Mouse (Mus musculus): ENCODE data around the gene Vim. TPM values are rescaled to one million over a fixed set of nuclear protein-coding genes. Genes with fewer than 3 reads are reported as not detected.

The Vim gene
- 1,011 and 1,056 TPM in 2 replicates for polyA plus RNA-seq (2016; fragmentation: Nextera tagmentation; extraction: Ambion mirVana)

DNA sequence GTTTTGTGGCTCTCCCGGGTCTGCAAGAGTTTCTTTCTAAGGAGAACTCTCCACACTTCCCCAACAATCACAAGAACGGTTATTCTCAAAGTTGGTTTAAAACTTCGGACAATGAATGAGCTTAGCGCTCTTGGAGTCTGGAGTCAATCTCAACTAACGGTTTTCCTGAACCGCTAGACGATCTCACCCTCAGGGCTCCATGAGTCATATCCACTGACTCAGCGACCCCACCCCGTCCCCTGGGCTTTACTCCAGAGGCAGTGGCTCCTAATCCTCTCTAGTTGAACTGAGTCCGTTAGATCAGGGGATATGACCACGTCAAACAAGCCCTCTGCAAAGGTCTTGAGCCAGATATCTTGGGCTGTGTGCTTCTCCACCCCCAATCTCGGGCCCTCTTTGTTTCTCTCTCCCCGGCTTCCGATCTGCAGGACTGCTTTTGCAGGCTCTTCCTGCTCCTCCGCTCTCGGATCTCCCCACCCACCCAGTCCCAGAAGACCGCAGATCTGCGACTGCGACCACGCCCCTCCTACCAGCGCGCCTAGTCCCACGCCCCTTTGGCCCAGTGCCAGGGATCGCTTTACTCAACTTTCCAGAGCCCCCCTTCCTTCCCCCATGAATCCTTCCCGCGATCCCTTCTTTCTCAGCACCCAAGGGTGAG lies at the start of gene Vim:
Vim (plus strand) TSS at position 520 of the 658 bp plus-strand sequence.
- 0% methylated on average over 26 of the region's 26 CpGs for whole genome bisulfite sequencing
- H3K4me1 ChIP-seq: peaks cover 20% of the 10 kb centered on the region
- H3K9me3 ChIP-seq (replicated peaks): no peaks in the 10 kb centered on the region
- peaks cover 12% of the 10 kb centered on the region for H3K36me3 ChIP-seq
- H3K27ac ChIP-seq: peak within 1 kb of the TSS; percentile 93
- peak; percentile 92 for ATAC-seq (ENCODE audit: low FRiP score)
- H3K4me3 ChIP-seq: peak within 1 kb of the TSS; percentile 86
- H3K9ac ChIP-seq: peak within 1 kb of the TSS; percentile 89
- peak within 1 kb of the TSS; percentile 69 for H3K4me2 ChIP-seq (replicated peaks)
- H3K27me3 ChIP-seq: no peaks in the 10 kb centered on the region

GRCm38 (mm10) chr2:13526205-13526604 lies 47.5 kb upstream of the Vim start:
- 92% methylated on average over 2 of the region's 2 CpGs for WGBS
- Histone ChIP-seq H3K9ac (no peak overlapping the region), H3K36me3 (no peaks in the 10 kb centered on the region), H3K9me3 (replicated peaks) (no peaks in the 10 kb centered on the region), H3K27me3 (no peaks in the 10 kb centered on the region), H3K4me3 (no peak overlapping the region), H3K27ac (no peak overlapping the region), H3K4me1 (peaks cover 2% of the 10 kb centered on the region; the same call in 1 of the 2 replicates), H3K4me2 (replicated peaks) (no peak overlapping the region)
- no peak for ATAC-seq (ENCODE audit: low FRiP score)

GRCm38 (mm10) chr2:13527125-13527524 lies 46.6 kb upstream of the Vim start:
- Histone ChIP-seq H3K4me2 (replicated peaks) (no peak overlapping the region), H3K9ac (no peak overlapping the region), H3K36me3 (no peaks in the 10 kb centered on the region), H3K9me3 (replicated peaks) (no peaks in the 10 kb centered on the region), H3K27ac (no peak overlapping the region), H3K27me3 (no peaks in the 10 kb centered on the region), H3K4me3 (no peak overlapping the region), H3K4me1 (peaks cover 2% of the 10 kb centered on the region; the same call in 1 of the 2 replicates)
- ATAC-seq (ENCODE audit: low FRiP score): 0 out of 2 replicates have a peak, but pooled peaks have one; percentile 29
- 41% methylated on average over 2 of the region's 2 CpGs for WGBS

DNA sequence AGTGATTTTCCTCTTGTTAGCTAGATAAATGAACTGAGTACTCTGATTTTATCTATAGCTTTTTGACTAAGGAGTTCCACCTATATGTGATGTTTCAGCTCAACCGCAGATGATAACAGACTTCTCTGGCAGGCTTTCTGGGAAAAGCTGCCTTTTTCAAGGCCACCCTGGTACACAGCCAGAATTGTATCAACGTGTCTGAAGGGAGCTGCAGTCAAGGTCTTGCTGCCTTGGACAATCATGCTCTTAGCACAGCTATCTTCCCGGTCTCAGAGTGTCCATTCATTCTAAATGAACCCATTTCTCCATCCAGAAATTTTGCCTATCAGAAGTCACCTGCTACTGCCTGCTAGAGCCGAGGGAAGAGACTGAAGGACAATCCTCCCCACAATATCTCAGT lies 46.2 kb upstream of the Vim start:
- H3K27me3 ChIP-seq: no peaks in the 10 kb centered on the region
- no peak for ATAC-seq (ENCODE audit: low FRiP score)
- H3K36me3 ChIP-seq: no peaks in the 10 kb centered on the region
- H3K4me3 ChIP-seq: no peak overlapping the region
- H3K4me1 ChIP-seq: no peaks in the 10 kb centered on the region
- no peaks in the 10 kb centered on the region for H3K9me3 ChIP-seq (replicated peaks)
- WGBS: 76% methylated on average over 4 of the region's 4 CpGs
- no peak overlapping the region for H3K9ac ChIP-seq
- H3K4me2 ChIP-seq (replicated peaks): no peak overlapping the region
- H3K27ac ChIP-seq: no peak overlapping the region

GRCm38 (mm10) chr2:13529253-13529933 lies 44.3 kb upstream of the Vim start:
- Histone ChIP-seq H3K36me3 (no peaks in the 10 kb centered on the region), H3K4me1 (no peaks in the 10 kb centered on the region), H3K4me3 (no peak overlapping the region), H3K27me3 (no peaks in the 10 kb centered on the region), H3K9ac (no peak overlapping the region), H3K9me3 (replicated peaks) (no peaks in the 10 kb centered on the region), H3K27ac (no peak overlapping the region), H3K4me2 (replicated peaks) (no peak overlapping the region)
- WGBS: 92% methylated on average over 3 of the region's 3 CpGs
- ATAC-seq (ENCODE audit: low FRiP score): no peak

- 91% methylated on average over 6 of the region's 6 CpGs for WGBS
- H3K36me3 ChIP-seq: no peaks in the 10 kb centered on the region
- no peak for ATAC-seq (ENCODE audit: low FRiP score)
Observed at GRCm38 (mm10) chr2:13530639-13531038, 43.1 kb upstream of the Vim start.

GRCm38 (mm10) chr2:13536747-13537146 lies 37.0 kb upstream of the Vim start:
- Histone ChIP-seq H3K9ac (no peak overlapping the region), H3K4me2 (replicated peaks) (no peak overlapping the region), H3K4me3 (no peak overlapping the region), H3K9me3 (replicated peaks) (no peaks in the 10 kb centered on the region), H3K4me1 (no peaks in the 10 kb centered on the region), H3K36me3 (no peaks in the 10 kb centered on the region), H3K27me3 (no peaks in the 10 kb centered on the region), H3K27ac (no peak overlapping the region)
- ATAC-seq (ENCODE audit: low FRiP score): no peak

More at GRCm38 (mm10) chr2:13530639-13531038, 43.1 kb upstream of the Vim start:
- no peaks in the 10 kb centered on the region for H3K4me1 ChIP-seq
- H3K4me2 ChIP-seq (replicated peaks): no peak overlapping the region
- H3K4me3 ChIP-seq: no peak overlapping the region
- H3K9ac ChIP-seq: no peak overlapping the region
- H3K27me3 ChIP-seq: no peaks in the 10 kb centered on the region
- no peak overlapping the region for H3K27ac ChIP-seq
- no peaks in the 10 kb centered on the region for H3K9me3 ChIP-seq (replicated peaks)

- Histone ChIP-seq H3K9ac (no peak overlapping the region), H3K36me3 (no peaks in the 10 kb centered on the region), H3K4me3 (no peak overlapping the region), H3K9me3 (replicated peaks) (no peaks in the 10 kb centered on the region), H3K4me1 (no peaks in the 10 kb centered on the region), H3K4me2 (replicated peaks) (no peak overlapping the region), H3K27ac (no peak overlapping the region), H3K27me3 (no peaks in the 10 kb centered on the region)
- 17% methylated on average over 2 of the region's 2 CpGs for whole genome bisulfite sequencing
- ATAC-seq (ENCODE audit: low FRiP score): no peak
Observed at GRCm38 (mm10) chr2:13537733-13538132, 36.0 kb upstream of the Vim start.

- no peak overlapping the region for H3K4me2 ChIP-seq (replicated peaks)
- no peak overlapping the region for H3K9ac ChIP-seq
- no peak for ATAC-seq (ENCODE audit: low FRiP score)
- H3K9me3 ChIP-seq (replicated peaks): no peaks in the 10 kb centered on the region
- H3K27me3 ChIP-seq: no peaks in the 10 kb centered on the region
- H3K27ac ChIP-seq: no peak overlapping the region
- H3K36me3 ChIP-seq: no peaks in the 10 kb centered on the region
- no peaks in the 10 kb centered on the region for H3K4me1 ChIP-seq
- WGBS: 74% methylated on average over 2 of the region's 2 CpGs
- H3K4me3 ChIP-seq: no peak overlapping the region
Observed at GRCm38 (mm10) chr2:13538258-13538657, 35.5 kb upstream of the Vim start.

GRCm38 (mm10) chr2:13538704-13539377 lies 34.9 kb upstream of the Vim start:
- peaks cover 2% of the 10 kb centered on the region; the same call in 1 of the 2 replicates for H3K4me1 ChIP-seq
- WGBS: 76% methylated on average over 6 of the region's 6 CpGs
- no peaks in the 10 kb centered on the region for H3K36me3 ChIP-seq
- ATAC-seq (ENCODE audit: low FRiP score): no peak
- no peak overlapping the region for H3K9ac ChIP-seq
- H3K27me3 ChIP-seq: no peaks in the 10 kb centered on the region
- no peak overlapping the region for H3K27ac ChIP-seq
- H3K4me3 ChIP-seq: no peak overlapping the region
- no peak overlapping the region for H3K4me2 ChIP-seq (replicated peaks)
- no peaks in the 10 kb centered on the region for H3K9me3 ChIP-seq (replicated peaks)

DNA sequence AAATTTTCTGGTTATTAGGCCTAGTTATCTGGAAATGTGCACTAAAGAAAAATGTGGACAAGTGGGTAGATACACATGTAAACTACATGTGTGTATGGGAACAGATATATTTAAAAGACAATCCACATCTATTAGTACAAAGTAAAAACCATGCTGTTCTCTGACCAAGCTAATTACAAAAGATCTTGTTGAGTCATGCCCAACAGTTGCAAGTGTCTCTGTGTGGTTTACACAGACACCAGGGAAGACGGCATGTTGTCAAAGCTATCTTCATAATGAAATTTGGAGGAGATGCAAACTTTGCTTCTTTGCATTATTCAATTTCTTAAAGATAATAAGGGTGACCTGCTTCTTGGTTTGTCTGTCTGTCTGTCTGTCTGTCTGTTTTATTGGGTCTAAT lies 33.9 kb upstream of the Vim start:
- no peak overlapping the region for H3K27ac ChIP-seq
- no peak overlapping the region for H3K9ac ChIP-seq
- peaks cover 7% of the 10 kb centered on the region; the same call in 1 of the 2 replicates for H3K4me1 ChIP-seq
- WGBS: 84% methylated on average over 1 of the region's 1 CpGs
- no peak for ATAC-seq (ENCODE audit: low FRiP score)
- no peaks in the 10 kb centered on the region for H3K9me3 ChIP-seq (replicated peaks)
- H3K27me3 ChIP-seq: no peaks in the 10 kb centered on the region
- no peak overlapping the region for H3K4me2 ChIP-seq (replicated peaks)
- H3K4me3 ChIP-seq: no peak overlapping the region
- no peaks in the 10 kb centered on the region for H3K36me3 ChIP-seq

DNA sequence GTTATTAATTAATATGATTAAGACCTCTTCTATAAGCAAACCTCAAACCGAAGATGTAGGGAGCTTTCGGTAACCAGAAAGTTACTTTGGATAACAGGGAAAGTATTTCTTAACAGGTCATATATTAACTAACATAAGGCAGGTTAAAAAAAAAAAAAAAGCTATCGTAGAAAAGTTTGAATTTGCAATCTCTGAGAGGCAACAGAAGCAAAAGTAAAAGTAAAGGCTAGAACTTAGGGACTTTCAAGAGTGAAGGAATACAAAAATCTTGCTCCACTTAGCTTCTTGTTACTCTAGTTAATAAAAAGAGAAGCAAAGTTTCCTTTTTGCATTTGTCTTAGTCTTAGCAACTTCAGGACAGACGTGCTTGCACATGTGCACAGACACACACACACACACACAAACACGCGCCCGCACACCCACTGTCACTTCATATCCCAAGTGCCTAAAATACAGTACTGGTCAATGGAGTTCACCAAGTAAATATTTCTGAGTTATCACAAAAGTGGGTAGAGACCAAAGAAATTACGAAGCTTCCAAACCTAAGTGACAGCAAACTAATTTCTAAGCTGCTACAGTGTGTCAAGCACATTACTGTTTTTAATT lies 30.1 kb upstream of the Vim start:
- peak overlapping the region; percentile 62 for H3K4me3 ChIP-seq
- H3K9me3 ChIP-seq (replicated peaks): no peaks in the 10 kb centered on the region
- H3K27ac ChIP-seq: peak overlapping the region; percentile 95
- H3K27me3 ChIP-seq: no peaks in the 10 kb centered on the region
- peaks cover 12% of the 10 kb centered on the region; the same call in 1 of the 2 replicates for H3K4me1 ChIP-seq
- WGBS: 57% methylated on average over 8 of the region's 8 CpGs
- peak; percentile 36 for ATAC-seq (ENCODE audit: low FRiP score)
- H3K9ac ChIP-seq: peak overlapping the region; percentile 82; the same call in 1 of the 2 replicates
- H3K36me3 ChIP-seq: no peaks in the 10 kb centered on the region
- H3K4me2 ChIP-seq (replicated peaks): peak overlapping the region; percentile 56

Data from hindbrain, embryonic 12.5 days (tissue).